Mouse (Mus musculus) neural tube, embryonic 12.5 days (tissue): ENCODE results near the gene Eif3d. TPM values are rescaled to one million over a fixed set of nuclear protein-coding genes. Genes with fewer than 3 reads are reported as not detected.

Source experiments
- ATAC-seq: fragments of 200-750 bp; cut with Nextera tagmentation; 2 replicates; pipeline ENCODE4 v1.8.0; 2017; ENCODE audit warnings: low read depth, mild to moderate bottlenecking, moderate TSS enrichment, moderate library complexity; ENCODE audit not compliant: low FRiP score
- H3K27ac ChIP-seq: fragments of 300-500 bp; sonication (generic); 2 replicates; pipeline ENCODE4 v1.5.1; 2016
- H3K27me3 ChIP-seq: fragments of 300-500 bp; sonication (generic); replicated peaks from 2 replicates; pipeline ENCODE4 v1.6.1; 2016; ENCODE audit warnings: mild to moderate bottlenecking
- H3K36me3 ChIP-seq: fragments of 300-500 bp; sonication (generic); 2 replicates; pipeline ENCODE4 v1.6.1; 2016; ENCODE audit warnings: mild to moderate bottlenecking
- H3K4me1 ChIP-seq: fragments of 300-500 bp; sonication (generic); 2 replicates; pipeline ENCODE4 v1.6.1; 2016
- H3K4me2 ChIP-seq: fragments of 300-500 bp; sonication (generic); replicated peaks from 2 replicates; pipeline ENCODE4 v1.6.1; 2016; ENCODE audit warnings: mild to moderate bottlenecking
- H3K4me3 ChIP-seq: fragments of 300-500 bp; sonication (generic); 2 replicates; pipeline ENCODE4 v1.5.1; 2016
- H3K9ac ChIP-seq: fragments of 300-500 bp; sonication (generic); 2 replicates; pipeline ENCODE4 v1.6.1; 2016; ENCODE audit warnings: mild to moderate bottlenecking
- H3K9me3 ChIP-seq: fragments of 300-500 bp; sonication (generic); 2 replicates; pipeline ENCODE4 v1.6.1; 2016; ENCODE audit warnings: mild to moderate bottlenecking
- WGBS: fragments of 180-500 bp; shearing (Covaris S2); methylation state at CpG from one replicate; pipeline ENCODE4 v1.1.7; 2016; 5-methylcytosine and 5-hydroxymethylcytosine counted together
- polyA plus RNA-seq: library from polyadenylated mRNA; unstranded; fragments of >200 nt; fragmentation: Nextera tagmentation; extraction: Ambion mirVana; gene quantifications from 2 replicates; pipeline ENCODE4 v1.2.1, GENCODE M21; 2016

The Eif3d gene
- polyA plus RNA-seq, 1 experiment from 2014 or later: 204 TPM

- no peak overlapping the region for H3K9ac ChIP-seq
- H3K4me2 ChIP-seq: no peak overlapping the region
- no peak overlapping the region for H3K4me3 ChIP-seq
- H3K9me3 ChIP-seq: no peaks in the 10 kb centered on the region
- peaks cover 31% of the 10 kb centered on the region for H3K36me3 ChIP-seq
- no peaks in the 10 kb centered on the region for H3K4me1 ChIP-seq
- H3K27me3 ChIP-seq: no peaks in the 10 kb centered on the region
- ATAC-seq: no peak
- H3K27ac ChIP-seq: no peak overlapping the region
- 63% methylated on average over 5 of the region's 5 CpGs for WGBS
These were observed 58.6 kb downstream of the Eif3d start for GRCm38 (mm10) chr15:77912048-77912447.

- Histone ChIP-seq H3K4me3 (no peak overlapping the region), H3K4me1 (no peaks in the 10 kb centered on the region), H3K9ac (no peak overlapping the region), H3K36me3 (peaks cover 24% of the 10 kb centered on the region), H3K27ac (no peak overlapping the region), H3K27me3 (0 out of 2 replicates have a peak, but pooled peaks cover 8% of the 10 kb centered on the region), H3K9me3 (no peaks in the 10 kb centered on the region), H3K4me2 (no peak overlapping the region)
- no peak for ATAC-seq
- WGBS: 24% methylated on average over 2 of the region's 2 CpGs
These were observed 59.5 kb downstream of the Eif3d start for GRCm38 (mm10) chr15:77911065-77911464.

Other genes with a start within 250 kb of the Eif3d start
- not detected in 2 replicates for gene Apol9b, start 241.8 kb downstream of the Eif3d start, polyA plus RNA-seq
- gene Apol8, start 213.8 kb downstream of the Eif3d start, polyA plus RNA-seq: 0.26 and 0.48 TPM in 2 replicates
- gene Myh9, start 128.6 kb downstream of the Eif3d start, polyA plus RNA-seq: 20.9 and 21.0 TPM in 2 replicates
- 208 and 218 TPM in 2 replicates for gene Txn2, start 41.8 kb downstream of the Eif3d start, polyA plus RNA-seq
- 5.5 and 6.2 TPM in 2 replicates for gene Foxred2, start 14.1 kb downstream of the Eif3d start, polyA plus RNA-seq
- 4.1 and 5.7 TPM in 2 replicates for gene Cacng2, start 149.2 kb upstream of the Eif3d start, polyA plus RNA-seq
- gene Ift27, start 203.3 kb upstream of the Eif3d start, polyA plus RNA-seq: 101 and 106 TPM in 2 replicates
- gene Pvalb, start 235.6 kb upstream of the Eif3d start, polyA plus RNA-seq: 0.43 and 1.1 TPM in 2 replicates